Mouse (Mus musculus): ENCODE measurements around the gene Frrs1.

Gene Frrs1

DNA sequence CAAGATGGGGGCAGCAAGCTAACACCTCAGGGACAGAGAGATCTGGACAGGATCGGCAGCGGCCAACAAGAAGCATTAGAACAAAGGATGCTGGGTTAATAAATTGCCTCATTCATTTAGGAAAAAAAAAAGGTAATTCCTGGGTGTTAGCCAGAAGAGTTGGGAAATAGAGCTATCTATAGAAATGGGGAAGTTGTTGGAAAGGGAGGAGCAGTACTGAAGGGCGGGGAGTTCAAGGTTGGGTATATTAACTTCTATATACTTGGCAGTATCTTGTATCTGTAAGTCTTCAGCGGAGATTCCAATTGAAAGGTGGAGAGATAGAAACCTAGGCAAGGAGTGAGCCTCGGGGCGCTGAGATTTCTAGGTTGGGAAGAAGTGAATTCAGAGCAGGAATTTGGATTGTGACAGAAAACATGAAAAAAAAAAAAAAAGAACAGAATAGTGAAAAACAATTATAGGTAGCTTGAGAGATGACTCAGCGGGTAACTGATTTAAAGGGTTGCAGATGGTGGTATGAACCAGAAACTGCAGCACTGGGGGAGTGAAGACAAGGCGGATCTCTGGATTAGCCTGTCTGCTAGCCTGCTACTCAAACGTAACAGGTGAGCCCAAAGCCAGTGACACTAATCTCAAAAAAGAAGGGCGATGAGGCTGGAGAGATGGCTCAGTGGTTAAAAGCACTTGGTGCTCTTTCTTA lies 14.2 kb upstream of the Frrs1 start:
- intact Hi-C loops (cut with DNase I) = no loop called here

DNA sequence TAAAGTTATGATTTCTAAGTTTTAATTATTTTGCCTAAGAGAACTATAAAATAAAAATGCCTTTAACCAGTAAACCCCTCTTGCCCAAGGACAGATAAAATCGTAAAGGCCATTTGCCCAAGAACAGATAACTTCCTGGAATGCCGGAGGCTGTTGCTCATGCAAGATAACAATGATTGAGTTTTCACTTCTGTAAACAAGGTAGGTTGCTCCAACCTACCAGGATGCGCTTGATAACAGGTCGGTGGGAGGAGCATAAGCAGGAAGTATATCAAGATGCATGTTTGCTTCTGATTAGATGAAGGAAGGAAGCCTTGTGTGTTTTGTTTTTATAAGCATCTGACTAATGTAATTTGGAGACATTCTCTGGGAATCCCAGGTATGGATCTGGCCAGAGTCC lies 13.2 kb upstream of the Frrs1 start:
- intact Hi-C loops (cut with DNase I) = no loop called here

- intact Hi-C loops (cut with DNase I) = no loop called here
These were observed 11.2 kb upstream of the Frrs1 start for GRCm38 (mm10) chr3:116848099-116848498.

GRCm38 (mm10) chr3:116848936-116849335 lies 10.3 kb upstream of the Frrs1 start:
- intact Hi-C loops (cut with DNase I) = no loop called here

DNA sequence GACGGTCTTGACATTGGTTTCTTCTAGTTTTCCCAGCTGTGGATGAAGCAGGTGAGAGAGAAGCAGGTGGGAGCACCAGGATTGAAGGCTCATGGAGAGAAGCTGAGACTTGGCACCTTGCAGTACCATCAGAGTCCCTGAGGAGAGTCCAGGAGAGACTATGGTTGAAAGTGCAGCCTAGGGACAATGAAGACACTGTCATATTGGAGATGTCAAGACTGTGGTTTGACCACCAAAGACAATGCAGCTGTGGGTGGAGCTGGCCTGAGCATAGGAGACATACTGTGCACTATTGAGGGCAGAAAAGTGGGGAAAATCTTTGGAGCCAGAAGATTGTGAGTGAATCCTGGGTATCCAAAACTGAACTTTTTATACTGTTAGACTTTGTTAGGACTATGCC lies 8.9 kb upstream of the Frrs1 start:
- intact Hi-C loops (cut with DNase I) = no loop called here

DNA sequence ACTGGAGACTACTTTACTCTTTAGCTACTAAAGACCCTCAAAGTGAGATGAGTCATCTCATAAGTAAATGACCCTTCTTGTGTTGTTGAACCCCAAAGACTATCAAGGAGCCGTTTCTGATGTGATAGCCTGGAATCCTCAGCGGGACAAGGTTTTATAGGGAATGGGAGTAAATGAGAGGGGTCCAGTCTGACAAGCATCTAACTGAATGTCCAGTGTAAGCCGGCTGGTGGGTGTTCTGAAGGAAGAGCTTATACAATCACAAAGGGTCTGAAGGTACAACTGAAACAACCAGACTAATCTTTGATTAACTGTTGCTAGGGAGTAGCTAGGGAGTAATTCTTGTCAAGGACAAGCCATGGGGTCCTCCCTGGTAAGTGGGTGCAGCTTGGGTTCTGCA lies 6.8 kb upstream of the Frrs1 start:
- intact Hi-C loops (cut with DNase I) = no loop called here

DNA sequence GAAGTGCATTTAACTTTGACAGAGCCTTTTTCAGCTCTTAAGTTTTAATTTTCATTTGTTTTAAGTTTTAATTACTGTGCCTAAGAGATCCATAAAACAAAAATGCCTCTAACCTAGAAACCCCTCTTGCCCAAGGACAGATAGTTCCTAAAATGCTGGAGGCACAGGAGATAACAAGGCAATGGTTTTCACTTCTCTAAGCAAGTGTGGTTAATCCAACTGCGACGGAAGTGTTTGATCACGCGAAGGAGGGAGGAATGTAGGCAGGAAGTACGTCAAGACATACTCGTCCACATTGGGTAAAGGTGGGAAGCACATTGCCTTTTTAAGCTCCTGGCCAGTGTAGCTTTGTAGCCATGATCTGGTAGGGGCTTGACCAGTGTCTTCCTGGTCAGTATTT lies 1.7 kb upstream of the Frrs1 start:
- intact Hi-C loops (cut with DNase I) = no loop called here

DNA sequence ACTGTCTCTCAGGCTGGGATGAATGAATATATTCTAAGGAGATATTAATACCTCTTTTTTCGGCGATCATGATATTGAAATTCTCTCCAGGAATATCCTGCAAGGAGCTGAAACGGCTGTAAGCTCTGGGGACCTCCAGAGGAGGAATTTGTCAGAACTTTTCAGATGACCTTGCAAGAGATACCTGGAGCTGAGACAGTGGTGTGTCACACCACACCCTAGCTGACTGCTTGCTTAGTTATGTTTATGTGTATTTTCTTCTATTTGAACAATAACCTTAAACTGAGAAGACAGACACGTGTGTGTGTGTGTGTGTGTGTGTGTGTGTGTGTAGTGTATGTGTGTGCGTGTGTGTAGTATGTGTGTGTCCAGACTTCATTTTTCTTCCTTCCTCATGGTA lies 488 bp downstream of the Frrs1 start:
- intact Hi-C loops (cut with DNase I) = no loop called here

- intact Hi-C loops (cut with DNase I) = no loop called here
These were observed 1.3 kb downstream of the Frrs1 start for GRCm38 (mm10) chr3:116860333-116861222.

- intact Hi-C loops (cut with DNase I) = no loop called here
These were observed 1.9 kb downstream of the Frrs1 start for GRCm38 (mm10) chr3:116861223-116861539.

GRCm38 (mm10) chr3:116861540-116862067 lies 2.3 kb downstream of the Frrs1 start:
- intact Hi-C loops (cut with DNase I) = no loop called here

DNA sequence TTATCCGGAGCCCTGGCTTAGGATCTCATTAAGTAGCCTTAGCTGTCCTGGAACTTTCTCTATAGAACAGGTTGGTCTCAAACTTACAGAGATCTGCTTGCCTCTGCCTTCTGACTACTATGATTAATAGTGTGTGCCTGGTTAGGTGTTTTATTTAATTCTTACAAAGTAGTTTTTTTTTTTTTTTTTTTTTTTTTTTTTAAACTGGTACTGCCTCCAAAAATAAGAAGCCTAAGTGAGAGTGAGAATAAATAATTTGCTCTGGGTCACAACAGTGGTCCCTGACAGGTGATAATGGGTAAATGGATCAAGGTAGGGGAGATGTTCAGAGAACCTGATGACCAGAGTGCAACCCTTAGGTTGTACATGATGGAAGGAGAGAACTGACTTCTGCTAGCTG lies 3.4 kb downstream of the Frrs1 start:
- intact Hi-C loops (cut with DNase I) = no loop called here

DNA sequence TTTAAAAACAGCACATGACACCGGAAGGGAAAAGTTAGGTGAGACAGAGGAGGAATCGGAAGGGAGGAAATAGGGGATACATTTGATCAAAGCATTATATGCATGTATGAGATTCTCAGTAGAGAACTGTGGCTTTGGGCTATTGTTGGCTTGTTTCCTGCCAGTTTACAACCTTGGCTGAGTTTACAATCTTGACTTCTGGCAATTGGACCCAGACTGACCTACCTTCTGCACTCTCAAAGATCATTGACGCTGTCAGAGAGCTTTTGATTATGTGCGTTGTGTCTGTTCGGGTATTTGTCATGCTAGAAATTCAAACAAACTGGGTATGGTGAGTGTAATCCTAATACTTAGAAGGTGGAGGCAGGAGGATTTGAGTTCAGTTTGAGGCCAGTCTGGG lies 5.2 kb downstream of the Frrs1 start:
- intact Hi-C loops (cut with DNase I) = no loop called here

GRCm38 (mm10) chr3:116865199-116865636 lies 6.0 kb downstream of the Frrs1 start:
- intact Hi-C loops (cut with DNase I) = no loop called here

GRCm38 (mm10) chr3:116870372-116870771 lies 11.1 kb downstream of the Frrs1 start:
- intact Hi-C loops (cut with DNase I) = no loop called here

- intact Hi-C loops (cut with DNase I) = no loop called here
These were observed 23.1 kb downstream of the Frrs1 start for GRCm38 (mm10) chr3:116882221-116882960.

- intact Hi-C loops (cut with DNase I) = no loop called here
These were observed 25.7 kb downstream of the Frrs1 start for GRCm38 (mm10) chr3:116884941-116885340.

DNA sequence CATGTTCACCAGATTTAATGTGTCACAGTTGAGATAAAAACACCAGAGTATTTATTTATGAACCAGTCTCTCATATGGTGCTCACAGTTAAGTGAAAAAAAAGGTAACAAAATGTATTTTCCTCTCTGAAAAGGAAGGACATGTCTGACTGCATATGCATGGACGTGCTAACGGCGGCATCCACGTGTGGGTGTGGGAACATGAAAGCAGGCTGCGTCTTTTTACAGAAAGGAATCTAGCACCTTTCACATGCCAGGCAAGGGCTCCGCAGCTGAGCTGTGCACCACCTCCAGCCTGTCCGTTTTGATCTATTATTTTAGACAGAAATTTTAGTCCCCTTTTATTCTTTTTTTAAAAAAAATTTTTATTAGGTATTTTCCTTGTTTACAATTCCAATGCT lies 30.1 kb downstream of the Frrs1 start:
- intact Hi-C loops (cut with DNase I) = no loop called here

DNA sequence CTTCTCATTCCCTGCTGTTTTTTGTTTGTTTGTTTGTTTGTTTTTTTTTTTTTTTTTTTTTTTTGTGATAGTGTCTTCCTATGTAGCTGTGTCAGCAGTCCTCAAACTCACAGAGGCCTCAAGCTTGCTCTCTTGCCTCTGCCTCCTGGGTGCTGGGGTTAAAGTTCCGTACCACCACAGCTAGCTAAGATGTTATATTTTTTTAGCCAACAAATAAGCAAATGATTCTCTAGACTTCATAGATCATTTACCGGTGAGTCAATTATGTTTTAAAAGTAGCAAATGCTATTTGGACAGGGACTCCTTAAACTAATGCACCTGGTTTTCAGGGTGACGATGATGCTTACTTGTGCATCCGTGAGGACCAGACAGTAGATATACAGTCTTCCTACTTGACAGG lies 31.3 kb downstream of the Frrs1 start:
- intact Hi-C loops (cut with DNase I) = no loop called here

DNA sequence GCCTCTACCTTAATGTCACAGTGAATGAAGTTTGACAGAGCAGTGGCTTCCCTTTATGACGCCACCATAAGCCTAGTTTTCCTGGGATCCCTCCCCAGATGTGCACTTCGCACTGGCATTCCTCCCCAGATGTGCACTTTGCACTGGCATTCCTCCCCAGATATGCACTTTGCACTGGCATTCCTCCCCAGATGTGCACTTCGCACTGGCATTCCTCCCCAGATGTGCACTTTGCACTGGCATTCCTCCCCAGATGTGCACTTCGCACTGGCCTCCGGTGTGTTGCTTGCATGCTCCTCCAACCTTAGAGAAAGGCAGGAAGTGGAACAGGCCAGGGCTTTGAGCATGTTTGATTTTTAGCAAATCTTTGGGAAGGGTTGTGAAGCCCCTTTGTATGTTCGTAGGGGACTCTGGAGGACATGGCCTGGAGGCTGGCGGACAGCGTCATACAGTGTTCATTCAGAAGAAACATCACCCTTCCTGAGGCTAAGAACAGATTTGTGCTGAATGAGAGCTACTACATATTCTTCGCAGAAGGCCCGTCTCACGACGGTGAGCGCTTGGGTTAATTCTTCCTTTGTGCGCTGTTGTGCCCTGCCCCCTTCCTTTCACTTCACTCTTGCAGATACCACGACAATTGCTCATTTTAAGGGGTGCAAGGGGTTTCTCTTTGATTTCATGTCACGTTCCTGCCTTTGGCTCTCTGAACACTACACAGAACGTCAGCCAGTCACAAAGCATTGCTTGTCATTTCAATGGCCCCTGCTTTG lies 32.4 kb downstream of the Frrs1 start:
- intact Hi-C loops (cut with DNase I) = no loop called here

GRCm38 (mm10) chr3:116892206-116892563 lies 32.9 kb downstream of the Frrs1 start:
- intact Hi-C loops (cut with DNase I) = no loop called here

Data from adrenal gland (tissue).